Mouse (Mus musculus): Measurements from ENCODE around the gene Lnx1.
A peak's percentile ranks its signal among the peaks of the same experiment; 100 is the strongest.

The Lnx1 gene

GRCm38 (mm10) chr5:74649122-74649521 is 53.6 kb downstream of the Lnx1 start:
- no peak for DNase-seq (ENCODE audit: low read depth)

GRCm38 (mm10) chr5:74648216-74648615 is 54.5 kb downstream of the Lnx1 start:
- no peak for DNase-seq (ENCODE audit: low read depth)

DNA sequence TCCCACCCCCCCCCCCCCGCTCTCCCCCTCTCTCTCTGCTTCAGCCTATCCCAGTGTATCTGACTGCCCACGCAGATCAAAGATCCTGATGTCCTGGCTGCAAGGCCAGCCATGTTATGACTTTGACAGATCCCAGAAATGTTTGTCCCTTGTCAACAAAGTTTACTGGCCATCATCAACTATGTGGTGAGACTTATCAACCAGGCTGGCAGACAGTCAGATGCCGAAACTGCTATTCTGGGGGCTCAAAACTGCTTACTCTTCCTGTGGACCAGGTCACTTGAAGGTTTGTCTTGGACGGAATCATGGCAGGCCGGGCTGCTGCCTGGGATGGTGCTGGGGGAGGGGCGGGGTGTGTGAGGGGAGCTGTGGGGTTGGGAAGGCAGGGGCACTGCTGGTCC is 55.1 kb downstream of the Lnx1 start:
- no peak for DNase-seq (ENCODE audit: low read depth)

DNA sequence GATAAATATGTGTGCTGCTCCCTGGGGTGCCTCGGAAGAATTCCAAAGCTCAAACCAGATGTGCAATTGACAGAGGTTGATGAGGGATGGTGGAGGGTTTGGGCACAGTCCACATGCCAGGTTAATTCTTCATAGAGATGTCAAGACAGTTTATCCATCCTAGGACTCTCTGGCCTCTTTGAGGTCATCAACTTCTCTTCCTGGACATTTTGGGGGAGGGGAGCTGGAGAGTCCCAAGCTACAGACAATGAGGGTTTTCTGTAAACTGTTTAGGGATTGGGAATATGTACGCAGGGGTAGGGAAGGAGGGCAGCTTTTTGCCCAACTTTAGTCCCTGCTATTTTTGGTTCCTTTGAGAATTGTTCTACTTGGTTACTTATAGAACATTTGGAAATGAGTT is 60.4 kb downstream of the Lnx1 start:
- no peak for DNase-seq (ENCODE audit: low read depth)

DNA sequence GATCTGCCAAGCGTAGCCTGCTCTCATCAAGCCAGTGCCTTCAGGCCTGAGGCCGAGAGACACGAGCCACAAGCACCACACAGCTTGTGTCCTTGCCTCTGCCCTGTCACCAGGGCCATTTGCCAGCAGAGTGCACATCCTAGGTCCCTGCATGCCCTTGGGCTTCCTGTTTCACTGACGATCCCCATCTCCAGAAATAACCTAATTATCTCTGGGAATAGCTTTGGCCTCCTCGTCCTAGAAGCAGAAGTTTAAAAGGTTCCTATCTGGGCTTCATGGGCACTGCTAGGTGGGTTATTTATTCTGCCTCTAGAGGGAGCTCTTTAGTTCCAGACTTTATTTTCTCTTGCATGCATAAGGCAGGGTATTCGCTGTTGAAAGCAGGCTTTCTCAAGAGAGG is 61.7 kb downstream of the Lnx1 start:
- DNase-seq (ENCODE audit: low read depth): peak; percentile 44

GRCm38 (mm10) chr5:74640504-74640903 is 62.2 kb downstream of the Lnx1 start:
- no peak for DNase-seq (ENCODE audit: low read depth)

DNA sequence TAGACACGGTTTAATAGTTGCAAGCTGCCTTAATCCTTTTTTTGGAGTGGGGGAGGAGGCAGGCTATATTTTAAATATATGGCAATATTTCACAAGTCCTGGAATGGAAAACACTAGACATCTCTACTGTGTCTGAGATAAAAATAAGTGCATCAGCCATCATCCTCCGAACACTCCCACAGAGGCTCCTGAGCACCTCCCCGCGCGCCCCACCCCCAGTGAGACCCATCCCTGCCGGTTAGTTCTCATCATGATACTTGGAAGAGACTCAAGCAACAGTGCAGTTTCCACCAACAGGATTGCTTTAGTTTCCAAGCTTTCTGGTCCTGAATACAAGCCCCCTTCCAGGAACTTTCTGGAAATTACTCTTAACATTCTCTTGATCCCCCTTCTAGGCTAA is 63.2 kb downstream of the Lnx1 start:
- DNase-seq (ENCODE audit: low read depth): no peak

DNA sequence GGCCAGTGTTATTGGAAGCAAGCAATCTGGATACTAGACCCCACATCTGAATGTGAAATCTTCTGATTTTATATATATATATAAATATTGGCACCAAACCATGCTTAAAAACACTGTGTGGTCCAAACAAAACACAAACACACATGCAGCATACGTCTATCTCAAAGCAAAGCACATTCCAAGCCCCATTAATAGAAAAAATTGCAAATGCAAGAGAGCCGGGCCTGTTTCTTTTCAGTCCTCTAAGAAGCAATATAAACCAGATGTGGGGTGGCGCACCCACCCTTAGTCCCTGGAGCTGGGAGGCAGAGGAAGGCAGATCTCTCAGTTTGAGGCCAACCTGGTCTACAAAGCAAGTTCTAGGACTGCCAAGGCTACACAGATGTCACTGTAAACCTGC is 68.3 kb downstream of the Lnx1 start:
- no peak for DNase-seq (ENCODE audit: low read depth)

DNA sequence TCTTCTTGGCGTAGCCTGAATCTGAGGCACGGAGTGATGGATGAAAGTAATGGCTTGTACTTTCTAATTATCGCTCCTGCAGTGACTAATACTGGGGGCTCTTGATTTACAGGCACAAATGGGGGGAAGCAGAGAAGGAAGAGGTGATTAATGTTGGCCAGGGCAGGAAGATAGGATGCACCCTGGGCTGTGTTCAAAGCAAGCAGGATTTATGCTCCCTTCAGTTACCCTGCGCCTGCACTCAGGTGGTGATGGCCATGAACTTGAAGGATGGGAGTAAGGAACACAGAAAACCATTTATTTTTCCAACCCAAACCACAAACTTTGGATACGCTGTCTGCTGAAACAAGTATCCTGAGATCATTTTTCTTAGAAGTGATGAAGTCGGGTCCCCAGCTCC is 69.3 kb downstream of the Lnx1 start:
- no peak for DNase-seq (ENCODE audit: low read depth)

GRCm38 (mm10) chr5:74632369-74633114 is 70.2 kb downstream of the Lnx1 start:
- no peak for DNase-seq (ENCODE audit: low read depth)

- no peak for DNase-seq (ENCODE audit: low read depth)
Observed at GRCm38 (mm10) chr5:74628001-74628400, 74.7 kb downstream of the Lnx1 start.

DNA sequence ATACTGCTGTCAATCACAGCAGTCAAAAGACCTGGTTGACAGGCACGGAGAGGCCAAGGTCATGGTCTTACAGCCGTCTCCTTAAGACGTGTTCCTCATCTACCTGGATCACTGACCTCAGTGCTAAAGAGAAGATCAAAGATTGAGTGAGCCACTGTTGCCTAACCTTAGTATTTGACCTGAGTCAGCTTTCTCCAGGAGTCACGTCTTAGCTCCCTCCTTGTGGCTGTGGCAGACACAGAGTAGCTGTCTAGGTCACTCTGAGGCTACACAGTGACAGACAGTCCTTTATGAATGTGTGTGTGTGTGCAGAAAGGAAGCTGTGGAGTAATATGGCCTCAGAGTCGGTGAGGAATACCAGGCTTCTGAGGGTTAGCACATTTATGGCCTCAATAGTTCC is 78.3 kb downstream of the Lnx1 start:
- DNase-seq (ENCODE audit: low read depth): no peak

DNA sequence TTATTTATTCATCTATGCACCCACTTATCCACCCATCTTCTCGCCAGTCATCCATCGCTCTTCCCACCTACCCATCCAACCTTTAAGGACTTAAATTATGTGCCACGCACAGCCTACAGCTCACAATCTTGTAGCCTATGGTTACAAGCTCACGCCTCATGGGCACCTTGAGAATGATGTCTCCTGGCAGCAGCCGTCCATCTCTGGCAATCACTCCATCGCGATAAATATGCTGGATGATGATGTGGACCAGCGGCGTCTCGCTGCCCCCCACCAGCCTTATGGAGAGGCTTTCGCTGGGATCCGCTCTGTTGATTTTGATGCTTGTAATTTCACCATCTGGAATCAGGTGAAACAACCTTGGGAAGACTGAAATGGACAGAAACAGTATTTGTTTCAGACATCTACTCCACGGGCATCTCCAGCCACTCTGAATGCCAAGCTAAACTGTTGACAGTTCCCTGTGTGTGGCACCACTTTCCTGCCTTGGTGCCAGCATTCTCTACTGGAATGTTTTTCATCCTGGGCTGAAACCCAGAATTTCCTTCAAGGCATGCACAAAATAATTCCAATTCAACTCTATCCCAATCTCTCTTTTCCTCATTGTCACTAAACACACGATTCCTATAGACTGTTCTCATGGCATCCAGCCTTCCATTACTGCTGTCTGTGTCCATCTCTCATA is 79.3 kb downstream of the Lnx1 start:
- DNase-seq (ENCODE audit: low read depth): no peak

GRCm38 (mm10) chr5:74621691-74622470 is 80.8 kb downstream of the Lnx1 start:
- DNase-seq (ENCODE audit: low read depth): no peak

GRCm38 (mm10) chr5:74618573-74619059 is 84.1 kb downstream of the Lnx1 start:
- peak; percentile 37 for DNase-seq (ENCODE audit: low read depth)

GRCm38 (mm10) chr5:74617816-74618572 is 84.7 kb downstream of the Lnx1 start:
- DNase-seq (ENCODE audit: low read depth): no peak

DNA sequence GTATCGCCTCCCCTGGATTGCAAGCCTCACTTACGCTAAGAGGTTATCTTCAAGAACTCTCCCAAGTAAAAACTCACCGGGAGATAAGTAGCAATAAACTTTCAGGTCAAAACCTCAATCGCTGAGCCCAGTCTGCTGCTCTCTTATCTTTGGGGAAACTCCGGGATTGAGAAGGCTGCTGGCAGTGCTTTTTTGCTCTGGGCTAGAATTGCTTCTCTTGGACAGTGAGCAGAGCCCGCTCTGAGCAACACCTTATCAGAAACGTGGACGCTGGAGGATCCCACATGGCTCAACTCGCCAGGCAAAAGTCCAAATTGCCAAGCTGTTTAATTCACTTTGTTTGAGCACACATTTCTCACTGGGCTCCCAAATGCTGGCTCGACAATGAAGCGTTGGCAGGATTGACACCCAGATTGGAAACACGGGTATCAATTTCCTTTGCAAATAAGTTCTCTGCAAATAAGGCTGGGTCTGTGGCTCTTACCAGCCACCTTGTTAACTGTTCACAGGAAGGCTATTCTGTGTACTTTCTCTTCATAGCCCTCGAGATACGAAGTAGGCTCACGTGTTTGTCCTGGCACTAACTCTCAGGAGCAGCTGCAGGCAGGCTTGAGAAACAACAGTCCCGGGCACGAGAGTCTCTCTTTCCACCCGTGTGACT is 89.1 kb downstream of the Lnx1 start:
- DNase-seq (ENCODE audit: low read depth): no peak

GRCm38 (mm10) chr5:74612713-74613112 is 90.0 kb downstream of the Lnx1 start:
- DNase-seq (ENCODE audit: low read depth): no peak

DNA sequence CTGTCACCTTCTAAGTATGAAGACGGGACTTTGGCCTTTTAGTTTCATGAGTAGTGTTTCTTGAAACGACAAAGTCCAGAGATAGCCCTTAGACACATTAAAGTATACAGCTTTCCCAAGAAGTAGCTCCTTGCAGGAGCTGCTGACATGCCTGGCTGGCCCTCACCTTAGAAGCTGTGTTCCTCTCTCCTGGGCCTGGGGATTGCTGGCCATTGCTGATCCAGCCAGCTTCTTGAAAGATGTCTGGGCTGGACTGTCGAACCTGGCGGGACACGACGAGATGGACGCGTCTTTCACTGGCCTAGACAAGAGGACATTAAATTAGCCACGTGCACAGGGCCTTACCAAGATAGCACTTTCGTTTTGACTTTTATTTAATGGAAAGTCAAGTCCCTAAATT is 92.2 kb downstream of the Lnx1 start:
- DNase-seq (ENCODE audit: low read depth): no peak

DNA sequence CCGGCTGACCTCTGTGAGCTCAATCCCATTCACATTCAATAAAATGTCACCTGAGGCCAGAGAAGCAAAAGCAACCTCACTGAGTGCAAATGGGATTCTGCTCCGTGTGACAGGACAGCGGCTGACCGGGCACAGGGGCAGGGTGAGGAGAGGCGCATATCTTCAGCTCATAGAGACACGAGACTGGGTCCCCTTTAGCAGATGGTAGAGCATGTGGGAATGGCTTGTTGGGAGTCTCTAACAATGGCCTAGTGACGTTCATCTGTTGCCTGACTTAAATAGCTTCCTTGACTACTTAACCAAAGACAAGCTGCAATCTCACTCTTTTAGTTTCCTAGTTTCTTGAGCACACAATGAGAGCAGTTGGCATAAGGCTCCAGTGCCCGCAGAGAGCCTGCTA is 96.5 kb downstream of the Lnx1 start:
- no peak for DNase-seq (ENCODE audit: low read depth)

- DNase-seq (ENCODE audit: low read depth): no peak
Observed at GRCm38 (mm10) chr5:74603306-74603705, 99.4 kb downstream of the Lnx1 start.

DNA sequence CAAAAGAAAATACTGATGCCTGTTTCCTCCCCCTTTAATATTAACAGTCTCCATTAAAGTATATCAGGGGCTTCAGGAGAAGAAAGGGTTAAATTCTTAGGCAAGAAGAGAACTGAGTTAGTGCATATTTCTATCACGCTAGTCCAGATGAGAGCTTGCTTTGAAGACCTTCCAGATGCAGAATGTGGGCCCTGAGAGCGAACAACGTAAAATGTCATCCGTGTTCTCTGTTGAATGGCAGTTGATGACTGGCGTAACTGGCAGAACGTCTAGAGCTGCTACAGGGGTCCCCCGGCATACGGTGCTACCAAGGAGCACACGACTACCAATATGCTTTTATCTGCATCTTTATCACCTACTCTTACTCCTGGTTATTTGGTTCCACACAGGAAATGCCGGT is 100.3 kb downstream of the Lnx1 start:
- no peak for DNase-seq (ENCODE audit: low read depth)
